Mouse (Mus musculus) right cerebral cortex, postnatal 10 days (tissue): ENCODE results near the gene Nudt5.

Source experiments
- DNase-seq, 2 experiments: peaks; one replicate each; pipeline ENCODE4 v3.0.0; 2021; ENCODE audit warnings: low spot score in 2 of 2

Gene Nudt5

DNA sequence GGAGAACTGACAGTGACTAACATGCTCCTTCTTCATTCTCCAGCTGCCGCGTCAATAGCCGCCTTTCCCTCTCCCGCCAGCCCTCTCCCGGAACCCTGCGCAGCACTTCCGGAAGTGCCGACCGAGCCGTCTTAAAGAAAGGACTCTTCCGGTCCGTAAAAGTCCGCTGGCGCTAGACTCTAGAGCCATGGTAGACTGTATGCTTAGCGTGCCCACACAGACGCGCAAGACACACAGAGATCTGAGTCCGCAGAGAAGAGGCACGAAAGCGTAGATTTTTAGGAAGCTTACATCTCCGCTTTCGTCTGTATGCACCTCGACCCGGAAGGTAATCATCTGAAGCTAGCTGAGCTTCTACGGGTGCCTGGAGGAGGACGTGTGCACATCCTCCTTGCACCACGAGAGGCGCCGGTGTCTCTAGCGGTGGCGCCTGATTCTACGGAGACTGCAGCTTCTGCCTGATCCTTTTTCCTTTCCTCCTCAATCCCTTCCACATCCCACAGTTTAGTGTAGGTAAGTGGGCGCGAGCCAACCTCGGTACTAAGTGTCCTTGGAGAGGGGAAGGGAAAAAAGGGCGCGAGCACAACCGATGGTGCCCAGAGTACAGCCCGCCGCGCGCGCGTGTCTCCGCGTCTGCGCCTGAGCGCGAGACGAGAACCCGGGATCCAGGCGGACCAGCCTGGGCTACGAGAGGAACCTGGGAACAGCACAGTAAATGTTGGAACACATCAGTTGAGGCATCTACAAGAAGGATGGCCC lies at the start of gene Nudt5, which contains the start of gene Cdc123:
Nudt5 (plus strand) TSS at position 147 of the 759 bp plus-strand sequence.
Cdc123 (minus strand) TSS at position 292 of the 759 bp plus-strand sequence.
- peak; percentile 93 to 96 for DNase-seq

DNA sequence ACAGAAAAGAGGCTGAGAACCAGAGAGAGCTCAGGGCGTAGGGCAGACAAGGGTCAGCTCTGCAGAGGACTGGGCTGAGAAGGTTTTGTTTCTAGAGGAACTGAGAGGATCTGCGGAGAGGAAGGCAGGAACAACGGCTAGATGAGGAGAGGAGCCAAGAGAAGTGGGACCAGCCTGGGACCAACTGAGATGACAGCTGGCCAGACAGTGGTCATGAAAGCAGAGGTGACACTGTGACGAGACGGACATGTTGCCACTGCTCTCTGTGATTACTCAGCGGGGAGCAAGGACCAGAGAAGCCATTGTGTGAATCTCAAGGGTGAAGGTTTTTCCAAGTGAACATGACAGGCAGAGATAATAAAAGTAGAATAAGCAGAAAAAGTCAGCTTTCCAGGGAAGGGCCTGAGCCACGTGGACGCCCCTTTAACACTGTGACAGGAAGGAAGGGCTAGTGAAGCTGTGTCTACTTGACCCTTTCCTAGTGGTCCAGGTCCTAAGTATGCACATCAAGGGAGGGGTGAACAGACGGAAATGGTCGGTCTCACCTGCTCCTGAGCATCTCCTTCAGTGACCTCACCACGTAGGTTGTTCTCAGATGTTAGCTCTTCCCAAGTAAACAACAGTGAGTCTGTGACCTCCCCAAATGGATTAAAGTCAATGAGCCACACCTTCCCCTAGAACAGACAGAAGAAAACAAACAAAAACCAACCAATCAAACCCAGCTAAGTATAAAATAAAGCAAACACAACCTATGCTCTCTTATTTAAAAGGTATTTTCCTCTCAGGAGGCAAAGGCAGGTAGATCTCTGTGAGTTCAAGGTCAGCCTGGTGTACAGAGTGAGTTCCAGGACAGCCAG lies 46.8 kb upstream of the Nudt5 start:
- no peak for DNase-seq

DNA sequence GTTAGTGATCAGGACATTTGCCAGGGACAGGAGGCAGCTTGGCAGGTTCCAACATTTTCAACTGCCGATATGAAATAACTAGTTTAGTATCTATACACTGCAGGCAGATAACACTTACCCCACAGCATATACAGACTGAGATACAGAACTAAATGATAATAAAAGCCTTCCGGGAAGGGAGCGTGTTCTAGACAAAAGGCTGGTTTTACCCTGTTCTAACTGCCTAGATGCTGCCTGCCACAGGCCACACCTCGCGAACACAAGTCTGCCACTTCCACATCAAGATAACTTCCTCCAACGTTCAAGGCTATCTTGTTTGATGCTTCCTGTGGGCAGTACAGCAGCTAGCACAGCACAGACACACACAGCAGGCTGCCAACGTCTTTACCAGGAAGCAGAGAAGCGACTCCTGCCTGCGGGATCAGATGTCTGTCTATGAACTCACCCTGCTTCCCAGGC lies 43.6 kb upstream of the Nudt5 start:
- no peak for DNase-seq

DNA sequence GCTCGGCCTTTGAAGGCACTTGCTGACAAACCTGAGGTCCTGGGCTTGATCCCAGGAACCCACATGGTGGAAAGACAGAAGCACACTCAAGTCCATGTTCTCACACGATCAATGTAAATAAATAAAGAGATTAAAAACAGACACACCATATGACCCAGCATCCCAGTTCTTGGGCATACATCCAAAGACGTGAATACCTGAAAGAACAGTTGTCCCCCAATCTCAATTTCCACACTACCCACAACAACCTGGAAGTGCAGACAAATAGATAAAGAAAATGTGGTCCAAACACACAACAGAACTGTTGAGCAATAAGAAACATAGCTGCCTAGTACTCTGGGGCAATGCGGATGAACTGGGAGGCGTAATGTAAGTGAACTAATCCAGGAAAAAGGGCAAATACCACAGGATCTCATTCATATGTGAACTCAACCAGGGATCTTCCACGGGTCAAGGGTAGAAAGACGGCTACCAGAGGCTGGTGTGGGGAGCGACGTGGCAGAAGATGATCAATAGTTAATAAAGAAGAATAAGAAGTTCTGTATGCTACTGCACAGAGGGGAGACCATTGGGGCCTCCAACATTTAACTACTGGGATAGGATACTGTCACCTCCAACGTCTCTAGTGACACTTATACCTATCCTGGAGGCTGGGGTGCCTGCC lies 42.8 kb upstream of the Nudt5 start:
- no peak for DNase-seq

DNA sequence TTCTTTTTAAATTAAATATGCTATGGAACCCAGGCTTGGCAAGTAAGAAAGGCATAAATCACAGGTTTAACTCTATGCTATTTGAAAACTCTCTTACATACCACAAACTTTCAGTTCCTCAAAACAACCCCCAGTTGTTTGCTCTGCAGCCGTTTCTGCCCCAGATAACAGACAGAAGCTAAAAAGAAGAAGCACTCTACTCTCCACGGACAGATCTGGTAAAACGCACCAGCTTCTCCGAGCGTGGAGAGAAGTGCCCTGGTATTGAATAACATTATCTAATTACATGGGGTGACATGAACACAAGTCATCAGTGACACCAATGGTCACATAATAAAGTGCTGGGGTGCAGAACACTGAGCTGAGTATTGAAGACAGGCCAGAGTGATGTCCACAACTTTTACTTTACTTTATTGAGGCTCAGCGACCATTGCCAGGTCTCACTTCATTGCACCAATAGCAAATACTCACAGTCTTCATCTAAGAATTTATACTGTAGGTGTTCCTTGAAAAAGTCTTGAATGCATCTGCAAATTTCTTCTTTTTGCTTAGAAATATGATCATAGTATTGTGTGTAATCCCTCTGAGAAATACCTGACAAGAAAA lies 40.3 kb upstream of the Nudt5 start:
- DNase-seq, result no peak

DNA sequence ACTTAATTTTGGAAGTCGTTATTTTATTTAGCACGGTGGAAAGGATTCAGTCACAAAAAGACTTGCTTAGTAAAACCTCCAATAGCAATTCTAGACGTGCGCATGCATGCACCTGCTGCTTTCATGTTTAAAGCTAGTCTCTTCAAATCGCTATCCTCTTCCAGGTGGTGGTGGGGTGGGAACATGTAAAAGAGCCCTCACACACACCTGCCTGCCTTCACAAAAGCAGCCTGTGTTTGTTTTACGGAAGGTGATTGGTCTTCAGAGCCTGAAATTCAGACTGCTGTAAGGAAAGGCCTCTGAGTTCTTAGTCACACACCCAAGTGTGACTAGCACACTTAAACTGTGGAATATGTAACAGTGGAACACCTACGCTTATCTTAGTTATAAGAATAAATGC lies 39.6 kb upstream of the Nudt5 start:
- DNase-seq, result no peak

DNA sequence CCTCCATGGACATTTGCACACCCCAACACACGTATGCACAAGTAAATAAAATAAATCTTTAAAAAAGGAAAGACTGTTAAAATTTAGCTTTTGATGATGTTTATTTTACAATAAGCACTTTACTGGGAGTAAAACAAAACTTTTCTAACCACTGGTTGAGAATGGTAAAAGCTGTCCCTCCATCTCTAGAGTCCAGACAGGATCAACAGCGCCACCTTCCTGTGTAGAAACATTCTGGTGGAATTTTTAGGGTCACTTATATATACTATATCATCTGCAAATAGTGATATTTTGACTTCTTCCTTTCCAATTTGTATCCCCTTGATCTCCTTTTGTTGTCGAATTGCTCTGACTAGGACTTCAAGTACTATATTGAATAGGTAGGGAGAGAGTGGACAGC lies 38.6 kb upstream of the Nudt5 start:
- peak in 1 of 2 experiments; percentile 49 for DNase-seq

DNA sequence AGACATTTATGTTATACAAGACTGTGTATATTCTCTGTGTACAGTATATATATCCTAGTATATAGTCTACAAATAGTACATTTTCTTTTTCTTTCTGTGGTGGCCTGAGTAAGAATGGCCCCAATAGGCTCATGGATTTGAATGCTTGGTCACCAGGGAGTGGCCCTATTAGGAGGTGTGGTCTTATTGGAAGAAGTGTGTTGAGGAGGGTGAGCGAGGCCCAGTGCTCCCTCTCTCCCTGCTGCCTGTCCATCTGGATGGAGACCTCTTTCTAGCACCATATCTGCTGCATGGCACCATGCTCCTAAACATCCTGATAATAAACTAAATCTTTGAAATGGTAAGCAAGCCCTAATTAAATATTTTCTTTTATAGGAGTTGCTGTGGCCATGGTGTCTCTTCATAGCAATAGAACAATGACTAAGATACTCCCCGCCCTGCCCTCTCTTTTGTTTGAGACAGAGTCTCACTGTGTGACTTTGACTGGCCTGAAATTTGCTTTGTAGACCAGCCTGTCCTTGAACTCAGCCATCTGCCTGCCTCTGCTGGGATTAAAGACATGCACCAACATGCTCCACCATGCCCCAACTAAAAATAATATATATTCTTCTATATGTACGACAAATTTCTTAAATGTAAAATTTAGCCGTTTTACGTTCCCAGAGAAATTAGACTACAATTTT lies 34.6 kb upstream of the Nudt5 start:
- DNase-seq, result no peak

DNA sequence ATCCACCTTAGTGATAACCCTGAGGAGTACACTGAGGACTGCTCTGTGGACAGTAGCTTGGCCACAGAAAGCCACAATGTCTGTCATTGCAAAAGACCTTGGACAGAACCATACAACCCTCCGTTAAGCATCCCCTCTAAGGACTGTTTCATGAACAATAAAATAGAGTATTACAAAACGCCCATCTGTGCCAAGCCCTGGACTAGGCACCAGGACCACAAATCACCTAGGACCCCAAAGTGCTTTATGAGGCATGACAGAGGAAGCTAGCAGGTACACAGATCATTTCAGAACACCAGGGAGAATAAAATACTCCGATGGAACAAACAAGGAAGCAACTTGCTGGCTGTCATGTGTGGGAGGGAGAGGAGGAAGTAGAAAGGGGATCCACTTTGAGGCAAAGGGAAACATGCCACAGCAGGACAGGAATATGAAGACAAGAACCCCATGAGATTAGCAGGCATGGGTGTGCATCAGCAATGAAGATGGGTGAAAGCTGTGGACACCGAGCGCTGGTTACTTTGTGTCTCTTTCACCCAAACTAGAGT lies 33.5 kb upstream of the Nudt5 start:
- no peak for DNase-seq

DNA sequence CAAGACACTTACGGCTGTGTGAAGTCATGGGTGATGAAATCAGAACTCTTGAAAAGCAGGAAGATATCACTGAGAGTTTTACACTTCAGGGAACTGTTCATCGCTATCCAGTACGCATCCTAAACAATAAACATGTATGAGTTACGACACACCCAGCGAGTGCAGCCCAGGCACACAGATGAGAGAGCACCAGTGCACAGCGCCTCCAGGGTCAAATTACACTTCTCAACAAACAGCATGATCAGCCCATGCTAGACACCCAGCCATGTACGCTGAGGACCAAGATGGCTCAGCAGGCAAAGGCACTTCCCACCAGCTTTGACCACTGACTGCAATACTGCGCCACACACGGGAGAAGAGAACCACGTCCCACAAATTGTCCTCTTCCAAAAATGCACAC lies 23.6 kb upstream of the Nudt5 start:
- no peak for DNase-seq

DNA sequence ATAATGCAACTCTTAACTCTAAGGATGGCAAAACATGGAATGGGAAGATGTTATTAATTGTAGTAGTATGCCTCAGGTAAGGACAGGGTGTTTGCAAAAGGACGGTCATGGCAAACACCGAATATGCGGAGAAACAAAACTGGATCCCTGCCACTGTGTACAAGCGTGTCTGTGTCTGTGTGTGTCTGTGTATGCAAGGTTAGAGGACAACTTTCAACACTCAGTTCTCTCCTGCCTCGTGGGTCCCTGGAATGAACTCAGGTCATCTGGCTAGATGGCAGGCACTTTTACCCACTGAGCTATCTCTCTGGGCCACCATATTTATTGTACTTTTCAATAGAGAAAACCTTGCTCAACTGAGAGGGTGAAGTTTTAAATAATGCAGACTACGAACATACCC lies 22.4 kb upstream of the Nudt5 start:
- no peak for DNase-seq

DNA sequence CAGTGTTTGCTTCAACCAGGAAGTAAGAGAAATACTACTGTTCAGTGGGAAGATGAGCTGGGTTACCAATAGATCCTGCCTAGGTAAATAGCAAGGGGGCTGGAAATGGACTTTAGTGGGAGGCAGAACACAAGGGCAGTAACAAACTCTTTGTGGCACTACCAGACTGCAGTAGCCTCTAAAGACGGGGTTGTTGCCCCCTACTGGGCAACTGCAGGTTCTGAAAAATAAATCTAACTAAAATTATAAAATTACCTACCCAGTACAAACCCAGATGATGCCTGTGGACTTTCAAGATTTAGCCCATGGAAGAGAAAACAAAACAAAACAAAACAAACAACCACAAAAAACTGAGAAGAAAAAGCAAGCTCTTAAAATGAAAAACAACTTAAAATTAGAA lies 20.6 kb upstream of the Nudt5 start:
- DNase-seq, result no peak

DNA sequence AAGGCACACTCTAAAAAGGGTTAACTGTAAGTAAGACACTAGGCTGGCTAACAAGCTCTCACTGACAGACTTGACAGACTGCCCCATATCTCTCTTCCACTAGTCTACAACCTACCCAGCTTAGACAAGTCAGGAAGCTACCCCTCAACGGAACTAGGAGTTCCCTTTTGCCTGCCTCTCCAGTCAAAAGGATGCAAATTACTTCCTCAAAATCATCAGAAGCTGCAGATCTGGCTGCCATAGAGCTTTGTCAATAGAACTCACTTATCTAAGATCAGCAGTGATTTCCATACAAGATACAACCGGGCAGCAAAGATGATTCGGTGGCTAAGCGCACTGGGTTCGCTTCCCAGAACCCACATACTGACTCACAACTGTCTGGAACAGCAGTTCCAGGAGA lies 20.1 kb upstream of the Nudt5 start:
- DNase-seq, result no peak

DNA sequence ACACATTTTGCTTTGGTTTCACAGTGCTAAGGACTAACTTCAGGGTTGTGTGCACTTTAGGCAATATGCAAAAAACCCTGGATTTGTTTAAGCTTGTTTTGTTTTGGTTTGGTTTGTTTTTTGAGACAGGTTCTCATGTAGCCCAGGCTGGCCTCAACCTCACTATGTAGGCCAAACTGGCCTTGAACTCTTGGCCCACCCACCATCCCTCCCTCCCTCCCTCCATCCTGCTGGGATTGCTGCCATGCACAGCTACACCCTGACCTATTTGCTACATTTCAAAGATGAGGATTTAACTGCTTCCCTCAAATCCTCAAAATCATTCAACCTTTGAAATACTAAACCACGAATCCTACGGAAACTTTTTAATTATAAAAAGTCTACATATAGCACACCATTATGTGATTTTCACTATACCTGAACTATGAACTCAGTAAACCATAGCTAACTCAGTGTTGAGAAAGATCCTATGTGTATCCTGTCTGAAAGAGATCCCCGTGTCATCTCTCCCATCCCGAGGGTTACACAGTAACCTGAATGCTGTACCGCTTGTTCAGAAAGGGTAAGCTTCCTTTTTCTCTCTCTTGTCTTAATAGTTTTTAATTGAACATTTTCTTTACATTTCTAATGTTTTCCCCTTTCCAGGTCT lies 19.4 kb upstream of the Nudt5 start:
- DNase-seq, result no peak

DNA sequence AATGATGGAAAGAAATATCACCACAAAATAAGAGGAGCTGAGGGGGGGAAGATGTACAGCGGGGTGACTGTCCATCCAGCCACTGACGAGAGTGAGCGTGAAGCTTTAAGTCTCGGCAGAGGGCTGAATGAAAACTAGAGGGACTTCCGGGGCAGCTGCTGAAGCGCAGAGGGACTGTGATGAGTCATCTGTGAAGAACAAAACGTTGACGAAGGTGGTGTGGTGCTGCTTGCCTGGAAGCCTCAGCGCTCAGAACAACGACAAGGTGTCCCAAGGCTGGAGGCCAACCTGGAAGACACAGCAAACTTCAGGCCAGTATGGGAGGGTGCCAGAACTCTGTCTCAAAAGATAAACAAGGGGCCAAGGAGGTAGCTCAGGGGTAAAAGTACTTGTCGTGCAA lies 4.0 kb upstream of the Nudt5 start:
- DNase-seq, result no peak

DNA sequence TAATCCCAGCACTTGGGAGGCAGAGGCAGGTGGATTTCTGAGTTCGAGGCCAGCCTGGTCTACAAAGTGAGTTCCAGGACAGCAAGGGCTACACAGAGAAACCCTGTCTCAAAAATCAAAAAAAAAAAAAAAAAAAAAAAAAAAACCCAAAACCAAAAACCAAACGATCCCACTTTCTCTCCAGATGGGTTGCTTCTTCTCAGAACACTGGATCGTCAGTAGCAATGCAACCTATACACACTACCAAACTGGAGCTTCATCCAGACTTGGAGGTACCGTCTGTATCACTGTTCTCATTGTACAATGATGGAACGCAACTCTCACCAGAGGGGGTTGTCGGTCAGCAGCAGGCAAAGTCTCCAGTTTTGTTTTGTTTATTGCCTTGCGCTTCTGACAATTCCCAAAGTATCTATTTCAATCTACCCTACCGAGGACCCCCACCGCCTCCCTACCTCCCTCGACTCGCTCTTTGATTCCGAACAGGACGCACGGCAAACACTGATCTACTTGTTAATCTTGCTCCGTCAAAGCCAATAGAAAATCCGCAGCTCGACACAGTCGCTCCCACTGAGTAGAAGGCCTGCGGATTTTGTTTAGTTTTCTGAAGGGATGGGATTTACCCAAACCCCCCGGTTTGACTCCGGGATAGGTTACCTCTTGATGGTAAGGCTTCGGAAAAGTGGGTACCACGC lies 492 bp upstream of the Nudt5 start:
- no peak for DNase-seq

DNA sequence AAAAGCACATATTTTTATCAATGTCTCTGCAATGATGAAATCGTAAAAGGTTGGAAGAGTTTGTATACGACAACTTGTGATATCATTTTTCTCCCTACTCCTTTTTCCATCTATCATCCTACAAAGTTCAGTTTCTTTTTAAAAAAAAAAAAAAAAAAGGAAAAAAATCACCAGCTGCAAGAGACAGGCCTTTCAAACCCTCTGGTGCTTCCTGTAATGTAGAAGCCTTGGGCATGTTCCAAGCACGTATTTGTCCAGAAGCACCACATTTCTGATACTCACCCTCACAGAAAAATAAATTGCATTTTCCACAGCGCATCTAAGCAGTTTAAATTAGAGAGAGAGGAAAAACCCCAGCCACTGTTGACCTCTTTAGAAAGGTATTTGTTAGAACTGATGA lies 1.0 kb downstream of the Nudt5 start:
- no peak for DNase-seq

DNA sequence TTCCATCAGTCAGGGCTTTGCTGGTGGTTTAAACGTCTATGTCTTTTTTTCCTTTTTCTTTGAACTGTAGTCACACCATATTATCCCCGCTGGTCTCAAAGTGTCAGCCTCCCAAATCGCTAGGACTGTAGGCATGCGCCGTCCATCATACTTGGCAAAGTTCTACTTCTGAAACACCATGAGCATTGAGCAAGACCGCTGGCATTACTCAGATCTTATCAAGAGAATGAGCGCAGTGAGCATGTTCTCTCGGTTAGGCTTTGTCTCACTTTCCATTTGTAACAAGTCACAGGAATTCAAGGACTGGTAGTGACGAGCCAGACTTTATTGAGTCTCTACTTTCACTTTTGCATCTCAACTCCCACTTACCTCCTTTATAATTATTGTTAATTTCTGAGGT lies 6.3 kb downstream of the Nudt5 start:
- DNase-seq, result no peak

DNA sequence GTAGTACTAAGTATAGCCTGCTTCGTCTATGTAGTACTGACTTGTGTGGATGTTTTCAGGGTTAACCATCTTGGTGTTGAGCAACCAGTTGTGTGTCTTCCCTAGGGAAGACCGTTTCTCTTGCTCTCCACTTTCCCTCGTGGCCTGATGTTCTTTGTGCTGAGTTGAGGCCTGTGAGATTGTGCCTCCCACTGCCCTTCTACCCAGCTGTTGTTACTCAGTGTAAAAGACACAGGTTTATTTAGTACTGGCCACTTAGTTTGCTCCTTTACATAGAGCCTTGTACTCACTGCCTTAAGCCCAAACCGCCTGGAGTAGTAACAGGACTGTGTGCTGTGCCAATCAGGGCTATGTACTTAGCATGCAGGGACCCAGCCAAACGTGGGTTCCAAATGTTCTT lies 7.0 kb downstream of the Nudt5 start:
- no peak for DNase-seq

DNA sequence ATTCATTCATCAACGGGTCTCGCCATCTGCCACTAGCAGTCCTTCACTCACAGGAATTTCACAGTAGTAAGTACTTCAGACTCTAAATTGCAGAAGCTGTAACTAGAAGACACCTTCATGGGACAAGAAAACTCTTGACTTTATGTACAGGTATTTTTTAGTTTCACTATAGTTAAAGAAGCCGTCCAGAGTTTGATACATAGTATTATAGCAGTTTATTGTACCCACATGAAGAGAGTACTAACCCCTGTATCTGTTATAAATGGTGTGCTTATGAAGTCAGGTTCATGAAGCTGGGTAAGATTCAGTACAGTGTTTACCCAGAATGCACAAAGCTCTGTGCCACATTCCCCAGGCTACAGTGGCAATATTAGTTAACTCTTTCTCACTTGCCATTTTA lies 18.0 kb downstream of the Nudt5 start, which contains the start of gene Gm13199:
Gm13199 (minus strand) TSS at position 101 of the 400 bp plus-strand sequence.
- no peak for DNase-seq
